Mouse (Mus musculus) activated CD4-positive, CD25-positive, alpha-beta regulatory T cell, adult 4 months (primary cell): ENCODE measurements around the gene Ldhb. TPM values are rescaled to one million over a fixed set of nuclear protein-coding genes. Genes with fewer than 3 reads are reported as not detected.

ENCODE experiments used
- polyA plus RNA-seq, 2 experiments: library from polyadenylated mRNA; unstranded; fragments of 100-300 nt; shearing (Covaris generic); gene quantifications; one replicate each; pipeline ENCODE4 v1.2.1; 2017

The Ldhb gene
- polyA plus RNA-seq, 2 experiments from 2014 or later: 67.6 to 85.1 TPM

Other genes with a start within 250 kb of the Ldhb start
- gene Iapp, start 209.5 kb downstream of the Ldhb start, polyA plus RNA-seq: not detected
- gene Slco1a5, start 185.0 kb downstream of the Ldhb start, polyA plus RNA-seq: not detected
- gene Pyroxd1, start 162.3 kb downstream of the Ldhb start, polyA plus RNA-seq: 10 to 100 TPM; 21.6 to 23.1 TPM
- 10 to 100 TPM; 37.2 to 60.4 TPM for gene Recql, start 120.9 kb downstream of the Ldhb start, polyA plus RNA-seq
- gene Golt1b, start 120.7 kb downstream of the Ldhb start, polyA plus RNA-seq: 10 to 100 TPM; 49.1 to 50.1 TPM
- under 1 TPM in 1 of 2 experiments, not detected in 1; 0.79 TPM for gene Spx, start 94.5 kb downstream of the Ldhb start, polyA plus RNA-seq
- not detected for gene Gys2, start 34.8 kb downstream of the Ldhb start, polyA plus RNA-seq
- under 1 TPM in 1 of 2 experiments, not detected in 1; 0.20 TPM for gene Kcnj8, start 63.7 kb upstream of the Ldhb start, polyA plus RNA-seq
- not detected for gene Abcc9, start 194.4 kb upstream of the Ldhb start, polyA plus RNA-seq
- 10 to 100 TPM; 12.4 to 14.3 TPM for gene Cmas, start 248.7 kb upstream of the Ldhb start, polyA plus RNA-seq